Mouse (Mus musculus) layer of hippocampus, postnatal 36 days (tissue): ENCODE data around the gene Usp8. TPM values are rescaled to one million over a fixed set of nuclear protein-coding genes. Genes with fewer than 3 reads are reported as not detected.

Experiments
- DNase-seq, 2 experiments: peaks; one replicate each; pipeline ENCODE4 v3.0.0; 2022
- total RNA-seq, 2 experiments: library from RNA; stranded (reverse); gene quantifications; 2 replicates each; pipeline ENCODE4 v1.2.3; 2021

Usp8 gene
- total RNA-seq, 2 experiments from 2014 or later = 49.9 to 52.4 TPM

- DNase-seq = no peak
These were observed 36.3 kb downstream of the Usp8 start for GRCm38 (mm10) chr2:126743389-126743788.

GRCm38 (mm10) chr2:126755664-126756063, 48.5 kb downstream of the Usp8 start:
- DNase-seq = no peak

- no peak for DNase-seq
These were observed 52.2 kb downstream of the Usp8 start for GRCm38 (mm10) chr2:126759351-126759750.

GRCm38 (mm10) chr2:126765867-126766582, 58.9 kb downstream of the Usp8 start:
- DNase-seq = peak; percentile 31 to 32

DNA sequence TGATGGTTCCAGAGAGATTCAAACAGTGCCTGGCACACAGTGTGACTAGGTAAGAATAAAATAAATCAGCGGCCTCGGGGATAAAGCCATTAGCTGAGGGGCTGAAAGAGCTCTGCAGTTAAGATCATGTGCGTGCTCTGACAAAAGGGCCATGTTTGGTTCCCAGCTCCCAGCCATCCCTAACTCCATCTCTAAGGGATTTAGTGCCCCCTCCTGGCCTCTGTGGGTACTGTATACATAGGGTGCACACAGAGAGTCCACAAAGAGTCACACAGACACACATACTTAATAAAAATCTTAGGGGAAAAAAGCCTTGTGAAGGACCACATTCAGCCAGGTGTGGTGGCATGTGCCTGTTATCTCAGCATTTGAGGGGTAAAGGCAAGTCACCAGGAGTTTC, 60.5 kb downstream of the Usp8 start:
- no peak for DNase-seq

GRCm38 (mm10) chr2:126768194-126768593, 61.1 kb downstream of the Usp8 start:
- no peak for DNase-seq

DNA sequence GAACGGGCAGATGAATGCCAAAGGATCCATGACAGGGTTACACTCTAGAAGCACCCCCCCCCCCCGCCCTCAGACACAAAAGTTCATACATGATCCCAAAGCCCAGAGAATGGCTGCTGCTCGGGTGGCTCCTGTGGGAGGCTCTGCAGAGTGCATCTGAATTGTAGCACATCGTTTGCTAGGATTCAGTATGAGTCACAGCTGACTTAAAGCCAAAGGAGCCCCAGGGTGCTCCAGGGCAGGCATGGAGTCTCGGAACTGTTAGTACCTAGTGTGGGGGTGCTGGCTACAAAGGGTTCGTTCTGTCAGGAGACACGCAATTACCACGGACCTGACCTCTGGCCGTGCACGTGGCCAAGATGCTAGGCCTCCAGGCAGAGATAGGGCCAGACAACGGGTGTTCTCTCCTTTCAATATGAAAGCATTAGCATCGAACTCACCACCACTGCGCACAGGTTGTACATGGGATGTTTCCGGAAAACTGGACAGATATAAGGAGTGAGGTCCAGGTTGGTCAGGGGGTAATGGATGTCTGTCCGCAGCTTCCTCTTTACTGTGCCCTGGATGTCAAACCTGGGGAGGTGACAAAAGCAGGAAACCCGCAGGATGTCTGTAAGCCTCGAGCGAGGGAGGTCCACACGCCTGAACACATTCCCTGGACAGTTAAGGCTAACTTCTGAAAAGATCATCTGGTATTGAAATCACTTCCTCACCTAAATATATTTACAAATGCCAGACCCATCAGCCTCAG, 62.5 kb downstream of the Usp8 start:
- DNase-seq = no peak

- no peak for DNase-seq
These were observed 65.1 kb downstream of the Usp8 start for GRCm38 (mm10) chr2:126772217-126772616.

GRCm38 (mm10) chr2:126775951-126776350, 68.8 kb downstream of the Usp8 start:
- peak; percentile 37 to 50 for DNase-seq

DNA sequence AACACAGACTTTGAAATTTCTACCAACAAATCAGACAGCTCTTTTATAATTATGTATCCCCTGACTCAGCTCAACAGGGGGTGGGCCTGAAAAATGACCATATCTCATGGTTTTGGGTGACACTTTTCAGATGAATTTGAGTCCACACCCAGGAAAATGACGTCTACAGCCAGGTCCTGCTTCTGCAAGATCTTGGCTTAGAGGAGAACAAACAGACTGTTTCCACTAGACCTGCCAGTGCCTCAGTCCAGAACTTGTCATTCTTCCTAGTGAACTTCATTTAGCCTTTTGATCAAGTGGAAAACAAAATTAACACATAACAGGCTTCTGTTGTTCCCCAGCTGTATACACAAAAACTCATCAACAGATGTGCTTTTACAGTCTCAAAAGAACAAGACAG, 69.3 kb downstream of the Usp8 start:
- DNase-seq = no peak

DNA sequence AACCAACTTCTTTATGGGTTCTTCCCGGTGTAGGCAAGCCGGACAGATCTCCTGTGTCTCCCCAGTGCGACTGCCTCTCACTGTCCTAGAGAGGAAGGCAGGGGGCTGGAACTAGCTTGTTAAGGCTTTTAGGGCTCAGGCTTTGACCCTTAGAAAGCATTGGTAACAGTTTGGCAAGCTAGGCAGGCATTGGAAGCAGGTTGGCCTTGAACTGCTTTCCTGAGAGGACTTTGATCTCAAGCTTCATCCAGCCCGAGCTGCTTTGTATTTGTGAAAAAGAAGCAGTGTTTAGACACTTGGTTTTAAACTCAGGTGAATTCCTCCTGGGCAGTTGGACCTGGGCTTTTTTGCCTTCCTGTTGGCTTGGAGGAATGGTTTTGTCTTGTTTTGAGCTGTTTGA, 71.7 kb downstream of the Usp8 start:
- DNase-seq = no peak

DNA sequence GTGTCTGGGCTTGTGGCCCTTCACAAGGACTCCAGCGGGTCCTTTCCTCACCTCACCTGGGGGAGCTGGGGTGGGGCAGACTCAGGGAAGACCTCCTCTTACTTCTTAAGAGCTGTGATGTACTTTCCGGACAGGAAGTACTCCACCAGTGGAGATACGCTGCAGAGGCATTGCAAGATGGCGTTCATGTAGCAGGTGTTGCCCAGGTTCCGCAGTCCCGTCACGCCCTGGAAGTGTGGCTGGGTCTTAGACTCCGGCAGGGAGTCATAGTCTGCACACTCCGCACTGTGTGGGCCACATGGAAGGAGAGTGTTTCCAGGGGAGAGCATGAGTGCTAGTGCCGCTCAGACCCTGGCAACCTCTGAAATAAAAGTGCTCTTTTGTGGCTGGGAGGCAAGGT, 73.2 kb downstream of the Usp8 start:
- no peak for DNase-seq

- no peak for DNase-seq
These were observed 74.3 kb downstream of the Usp8 start for GRCm38 (mm10) chr2:126781478-126781877.

DNA sequence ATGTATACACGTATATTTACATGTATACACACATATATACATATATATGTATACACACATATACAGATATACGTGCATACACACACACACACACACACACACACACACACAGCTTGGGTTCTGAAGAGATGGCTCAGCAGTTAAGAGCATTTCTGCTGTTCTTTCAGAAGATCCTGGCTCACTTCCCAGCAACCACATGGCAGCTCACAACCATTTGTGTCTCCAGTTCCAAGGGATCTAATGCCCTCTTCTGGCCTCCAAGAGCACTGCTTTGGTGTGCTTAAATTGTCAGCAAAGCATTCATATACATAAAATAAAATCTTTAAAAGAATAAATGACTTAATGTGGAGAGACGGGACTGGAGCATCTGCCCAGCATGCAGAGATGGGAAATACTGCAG, 75.3 kb downstream of the Usp8 start:
- DNase-seq = peak; percentile 58 to 63

- DNase-seq = no peak
These were observed 76.2 kb downstream of the Usp8 start, which contains the start of gene Usp50 for GRCm38 (mm10) chr2:126783370-126783769. Gene Usp50 (minus strand): TSS chr2:126783470.

GRCm38 (mm10) chr2:126787721-126788342, 80.7 kb downstream of the Usp8 start:
- DNase-seq = peak; percentile 80 to 83

DNA sequence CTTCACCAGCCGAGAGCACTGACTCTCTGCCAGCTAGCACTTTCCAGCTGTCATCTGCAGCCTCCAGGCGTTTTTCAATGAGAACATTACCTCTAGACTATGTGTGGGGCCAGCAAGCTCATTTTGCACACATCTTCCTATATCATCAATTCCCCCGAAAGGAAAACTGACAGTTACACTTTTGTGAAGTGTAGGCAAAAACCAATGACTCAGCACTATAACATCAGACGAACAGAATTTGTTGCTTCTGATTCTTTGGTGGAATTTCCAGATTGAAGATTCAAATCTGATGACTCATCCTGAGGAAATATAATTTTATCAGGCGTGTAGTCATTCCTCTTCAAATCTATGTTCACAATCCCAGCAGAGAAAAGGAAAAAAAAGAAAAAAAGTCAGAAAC, 85.5 kb downstream of the Usp8 start:
- DNase-seq = no peak

GRCm38 (mm10) chr2:126795708-126796107, 88.6 kb downstream of the Usp8 start:
- no peak for DNase-seq

DNA sequence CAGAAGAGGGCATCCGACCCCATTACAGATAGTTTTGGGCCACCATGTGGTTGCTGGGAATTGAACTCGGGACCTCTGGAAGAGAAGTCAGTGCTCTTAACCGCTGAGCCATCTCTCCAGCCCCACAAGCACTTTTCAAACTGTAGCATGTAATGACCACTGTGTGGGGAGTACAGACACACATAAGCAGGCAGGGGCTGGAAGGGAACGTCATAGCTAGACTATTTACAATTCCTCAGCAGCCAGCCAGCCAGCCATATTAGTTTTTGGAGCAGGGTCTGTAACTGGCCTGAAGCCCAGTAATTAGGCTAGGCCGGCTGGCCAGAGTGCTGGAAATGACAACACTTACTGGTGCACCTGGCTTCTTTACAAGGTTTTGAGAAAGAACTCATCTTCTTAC, 91.3 kb downstream of the Usp8 start:
- no peak for DNase-seq

- no peak for DNase-seq
These were observed 94.9 kb downstream of the Usp8 start for GRCm38 (mm10) chr2:126801980-126802379.
